Mouse (Mus musculus) cerebellum, adult 11 months (tissue): ENCODE results near the gene Tgfb2.

ENCODE experiments used
- DNase-seq: peaks from one replicate; pipeline ENCODE4 v3.0.0; 2022

The Tgfb2 gene

GRCm38 (mm10) chr1:186702391-186703255 lies 3.2 kb downstream of the Tgfb2 start:
- no peak for DNase-seq

GRCm38 (mm10) chr1:186701206-186701905 lies 4.4 kb downstream of the Tgfb2 start:
- no peak for DNase-seq

GRCm38 (mm10) chr1:186700496-186700895 lies 5.3 kb downstream of the Tgfb2 start:
- no peak for DNase-seq

GRCm38 (mm10) chr1:186698583-186699338 lies 7.0 kb downstream of the Tgfb2 start:
- no peak for DNase-seq

- DNase-seq: no peak
These were observed 9.6 kb downstream of the Tgfb2 start for GRCm38 (mm10) chr1:186696231-186696630.

- no peak for DNase-seq
These were observed 10.4 kb downstream of the Tgfb2 start for GRCm38 (mm10) chr1:186695361-186695760.

- no peak for DNase-seq
These were observed 13.4 kb downstream of the Tgfb2 start for GRCm38 (mm10) chr1:186692370-186692769.

- DNase-seq: no peak
These were observed 14.1 kb downstream of the Tgfb2 start for GRCm38 (mm10) chr1:186691708-186692107.

- no peak for DNase-seq
These were observed 21.7 kb downstream of the Tgfb2 start for GRCm38 (mm10) chr1:186684041-186684440.

GRCm38 (mm10) chr1:186682606-186683005 lies 23.2 kb downstream of the Tgfb2 start:
- DNase-seq: no peak

- no peak for DNase-seq
These were observed 28.2 kb downstream of the Tgfb2 start for GRCm38 (mm10) chr1:186677614-186678013.

- no peak for DNase-seq
These were observed 29.6 kb downstream of the Tgfb2 start for GRCm38 (mm10) chr1:186676199-186676598.

- DNase-seq: no peak
These were observed 30.5 kb downstream of the Tgfb2 start for GRCm38 (mm10) chr1:186675263-186675662.

GRCm38 (mm10) chr1:186674621-186675020 lies 31.2 kb downstream of the Tgfb2 start:
- no peak for DNase-seq

GRCm38 (mm10) chr1:186673166-186673565 lies 32.6 kb downstream of the Tgfb2 start:
- no peak for DNase-seq

- no peak for DNase-seq
These were observed 42.4 kb downstream of the Tgfb2 start for GRCm38 (mm10) chr1:186663412-186663811.

- DNase-seq: no peak
These were observed 42.8 kb downstream of the Tgfb2 start for GRCm38 (mm10) chr1:186662996-186663395.

GRCm38 (mm10) chr1:186661206-186661921 lies 44.4 kb downstream of the Tgfb2 start:
- DNase-seq: no peak

- no peak for DNase-seq
These were observed 47.0 kb downstream of the Tgfb2 start for GRCm38 (mm10) chr1:186658783-186659182.

GRCm38 (mm10) chr1:186657559-186658219 lies 48.1 kb downstream of the Tgfb2 start:
- no peak for DNase-seq

GRCm38 (mm10) chr1:186656732-186657329 lies 49.0 kb downstream of the Tgfb2 start:
- DNase-seq: no peak

GRCm38 (mm10) chr1:186656201-186656600 lies 49.6 kb downstream of the Tgfb2 start:
- DNase-seq: no peak
